Mouse (Mus musculus): ENCODE measurements around the gene Scgb2b26.

The Scgb2b26 gene

GRCm38 (mm10) chr7:33944940-33945339, at the start of gene Scgb2b26:
Gene Scgb2b26 (minus strand): TSS chr7:33945040.
- no peak for DNase-seq

- DNase-seq: peak; percentile 12 to 14
Observed at GRCm38 (mm10) chr7:33982281-33982680, 37.4 kb upstream of the Scgb2b26 start.

- DNase-seq: no peak
Observed at GRCm38 (mm10) chr7:33902982-33903381, 41.9 kb downstream of the Scgb2b26 start.

- DNase-seq: peak; percentile 7 to 16
Observed at GRCm38 (mm10) chr7:33900803-33901202, 44.0 kb downstream of the Scgb2b26 start.

GRCm38 (mm10) chr7:33900007-33900406, 44.8 kb downstream of the Scgb2b26 start:
- DNase-seq: peak; percentile 4 to 10

All from lung, adult 18-20 months (tissue).